Mouse (Mus musculus) ES-Bruce4 (cell line): ENCODE measurements at regions not wholly inside any gene's neighbourhood (a gene's known extent, or its start where the extent isn't known, plus 50 kb on each side); places are given as distances from the start of the nearest gene placed in this dataset.

ENCODE experiments used
- CTCF ChIP-seq: IDR thresholded peaks from one replicate; pipeline ENCODE4 v1.8.1; 2011; ENCODE audit warnings: low read depth, low read length
- EP300 ChIP-seq: IDR thresholded peaks from 2 replicates; pipeline ENCODE4 v1.6.1; 2011; ENCODE audit warnings: low read depth, low read length; ENCODE audit not compliant: insufficient read depth
- POLR2A ChIP-seq: IDR thresholded peaks from one replicate; pipeline ENCODE4 v1.8.1; 2011; ENCODE audit warnings: low read length; ENCODE audit not compliant: insufficient read depth

DNA sequence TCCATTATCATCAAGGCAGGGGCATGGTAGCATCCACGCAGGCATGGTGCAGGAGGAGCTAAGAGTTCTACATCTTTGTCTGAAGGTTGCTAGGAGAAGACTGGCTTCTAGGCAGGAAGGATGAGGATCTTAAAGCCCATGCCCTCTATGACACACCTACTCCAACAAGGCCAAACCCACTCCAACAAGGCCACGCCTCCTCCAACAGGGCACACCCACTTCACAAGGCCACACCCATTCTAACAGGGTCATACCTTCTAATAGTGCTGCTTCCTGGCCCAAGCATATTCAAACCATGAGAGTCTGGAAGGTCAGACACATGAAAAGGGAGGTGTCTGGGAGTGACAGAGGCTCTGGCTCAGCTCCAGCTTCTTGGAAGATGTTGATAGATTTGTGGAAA lies 89.0 kb downstream of the 2410131K14Rik start:
- TF ChIP-seq POLR2A (no peak), EP300 (no peak), CTCF (no peak)
